Mouse (Mus musculus) limb, embryonic 11.5 days (tissue): Measurements from ENCODE around the gene Lif. TPM values are rescaled to one million over a fixed set of nuclear protein-coding genes. Genes with fewer than 3 reads are reported as not detected.

ENCODE experiments used
- ATAC-seq: fragments of 200-750 bp; cut with Nextera tagmentation; 2 replicates; pipeline ENCODE4 v1.8.0; 2017; ENCODE audit warnings: low read depth; ENCODE audit not compliant: insufficient number of reproducible peaks, low FRiP score, low TSS enrichment
- DNase-seq: peaks from one replicate; pipeline ENCODE4 v3.0.0-alpha.2; 2015; ENCODE audit warnings: low spot score
- H3K27ac ChIP-seq: fragments of 300-500 bp; sonication (generic); replicated peaks from 2 replicates; pipeline ENCODE4 v1.5.1; 2014; ENCODE audit warnings: low read depth, mild to moderate bottlenecking, low read length
- H3K27me3 ChIP-seq: fragments of 300-500 bp; sonication (generic); 2 replicates; pipeline ENCODE4 v1.6.1; 2014; ENCODE audit warnings: mild to moderate bottlenecking, low read length, mixed read lengths; ENCODE audit not compliant: control insufficient read depth, insufficient read depth
- H3K36me3 ChIP-seq: fragments of 300-500 bp; sonication (generic); 2 replicates; pipeline ENCODE4 v1.6.1; 2014; ENCODE audit warnings: mild to moderate bottlenecking, low read length, moderate library complexity, mixed read lengths; ENCODE audit not compliant: control insufficient read depth, insufficient read depth
- H3K4me1 ChIP-seq: fragments of 300-500 bp; sonication (generic); 2 replicates; pipeline ENCODE4 v1.6.1; 2014; ENCODE audit warnings: low read length, mixed read lengths; ENCODE audit not compliant: control insufficient read depth, insufficient read depth
- H3K4me2 ChIP-seq: fragments of 300-500 bp; sonication (generic); 2 replicates; pipeline ENCODE4 v1.6.1; 2014; ENCODE audit warnings: low read depth, mild to moderate bottlenecking, moderate library complexity; ENCODE audit not compliant: severe bottlenecking
- H3K4me3 ChIP-seq: fragments of 300-500 bp; sonication (generic); 2 replicates; pipeline ENCODE4 v1.5.1; 2014; ENCODE audit warnings: low read depth, low read length
- H3K9ac ChIP-seq: fragments of 300-500 bp; sonication (generic); 2 replicates; pipeline ENCODE4 v1.6.1; 2014; ENCODE audit warnings: mild to moderate bottlenecking, low read length
- H3K9me3 ChIP-seq: fragments of 300-500 bp; sonication (generic); 2 replicates; pipeline ENCODE4 v1.6.1; 2016; ENCODE audit warnings: low read length; ENCODE audit not compliant: control insufficient read depth
- whole genome bisulfite sequencing: fragments of 180-500 bp; shearing (Covaris S2); extraction: QIAGEN DNeasy Blood & Tissue Kit; methylation state at CpG from one replicate; pipeline ENCODE4 v1.1.7; 2014; 5-methylcytosine and 5-hydroxymethylcytosine counted together
- polyA plus RNA-seq: library from polyadenylated mRNA; unstranded; fragments of >200 nt; fragmentation: Nextera tagmentation; extraction: Ambion mirVana; gene quantifications from 2 replicates; pipeline ENCODE4 v1.2.1, GENCODE M21; 2014

The Lif gene
- polyA plus RNA-seq, 1 experiment from 2014 or later = 0.05 TPM

- 92% methylated on average over 21 of the region's 21 CpGs for WGBS
- DNase-seq (no peak), ATAC-seq (no peak)
- no peaks in the 10 kb centered on the region for H3K9me3 ChIP-seq
- H3K27me3 ChIP-seq = no peaks in the 10 kb centered on the region
- H3K4me1 ChIP-seq = no peaks in the 10 kb centered on the region
- H3K4me3 ChIP-seq = no peak overlapping the region
- no peak overlapping the region for H3K27ac ChIP-seq
- no peak overlapping the region for H3K4me2 ChIP-seq
- no peak overlapping the region for H3K9ac ChIP-seq
- H3K36me3 ChIP-seq = no peaks in the 10 kb centered on the region
Measured at GRCm38 (mm10) chr11:4236546-4237067, 20.8 kb upstream of the Lif start.

- no peaks in the 10 kb centered on the region for H3K9me3 ChIP-seq
Measured at GRCm38 (mm10) chr11:4237389-4237912, 19.9 kb upstream of the Lif start.

GRCm38 (mm10) chr11:4238167-4238566 is 19.2 kb upstream of the Lif start:
- 87% methylated on average over 6 of the region's 6 CpGs for WGBS
- no peak overlapping the region for H3K4me3 ChIP-seq
- no peak overlapping the region for H3K9ac ChIP-seq
- DNase-seq = no peak
- H3K9me3 ChIP-seq = no peaks in the 10 kb centered on the region
- H3K4me1 ChIP-seq = no peaks in the 10 kb centered on the region
- no peaks in the 10 kb centered on the region for H3K36me3 ChIP-seq
- H3K4me2 ChIP-seq = no peak overlapping the region
- no peak overlapping the region for H3K27ac ChIP-seq
- ATAC-seq = no peak
- H3K27me3 ChIP-seq = no peaks in the 10 kb centered on the region

More at GRCm38 (mm10) chr11:4237389-4237912, 19.9 kb upstream of the Lif start:
- H3K36me3 ChIP-seq = no peaks in the 10 kb centered on the region
- no peak overlapping the region for H3K9ac ChIP-seq
- DNase-seq (no peak), ATAC-seq (no peak)
- no peak overlapping the region for H3K4me2 ChIP-seq
- no peaks in the 10 kb centered on the region for H3K27me3 ChIP-seq
- H3K4me1 ChIP-seq = no peaks in the 10 kb centered on the region
- 80% methylated on average over 18 of the region's 18 CpGs for WGBS
- H3K4me3 ChIP-seq = no peak overlapping the region
- H3K27ac ChIP-seq = no peak overlapping the region

GRCm38 (mm10) chr11:4239691-4240090 is 17.7 kb upstream of the Lif start:
- no peak overlapping the region for H3K4me2 ChIP-seq
- DNase-seq = no peak
- no peak overlapping the region for H3K27ac ChIP-seq
- H3K27me3 ChIP-seq = no peaks in the 10 kb centered on the region
- no peaks in the 10 kb centered on the region for H3K4me1 ChIP-seq
- H3K36me3 ChIP-seq = no peaks in the 10 kb centered on the region
- no peak for ATAC-seq
- H3K4me3 ChIP-seq = no peak overlapping the region
- H3K9me3 ChIP-seq = no peaks in the 10 kb centered on the region
- WGBS = 91% methylated on average over 23 of the region's 23 CpGs
- no peak overlapping the region for H3K9ac ChIP-seq

- no peaks in the 10 kb centered on the region for H3K27me3 ChIP-seq
- H3K27ac ChIP-seq = no peak overlapping the region
- ATAC-seq = no peak
- no peaks in the 10 kb centered on the region for H3K36me3 ChIP-seq
- no peaks in the 10 kb centered on the region for H3K9me3 ChIP-seq
- no peak for DNase-seq
- no peak overlapping the region for H3K4me3 ChIP-seq
- no peak overlapping the region for H3K4me2 ChIP-seq
- no peak overlapping the region for H3K9ac ChIP-seq
- H3K4me1 ChIP-seq = no peaks in the 10 kb centered on the region
- WGBS = 80% methylated on average over 7 of the region's 7 CpGs
Measured at GRCm38 (mm10) chr11:4240151-4240550, 17.2 kb upstream of the Lif start.

- Histone ChIP-seq H3K36me3 (no peaks in the 10 kb centered on the region), H3K9ac (no peak overlapping the region), H3K4me3 (no peak overlapping the region), H3K9me3 (no peaks in the 10 kb centered on the region), H3K4me2 (no peak overlapping the region), H3K4me1 (no peaks in the 10 kb centered on the region), H3K27ac (no peak overlapping the region), H3K27me3 (no peaks in the 10 kb centered on the region)
- ATAC-seq (no peak), DNase-seq (no peak)
- WGBS = 75% methylated on average over 4 of the region's 4 CpGs
Measured at GRCm38 (mm10) chr11:4241180-4241579, 16.2 kb upstream of the Lif start.

- Histone ChIP-seq H3K4me1 (0 out of 2 replicates have a peak, but pooled peaks cover 2% of the 10 kb centered on the region), H3K9me3 (no peaks in the 10 kb centered on the region)
- 63% methylated on average over 6 of the region's 6 CpGs for WGBS
Measured at GRCm38 (mm10) chr11:4246126-4246525, 11.2 kb upstream of the Lif start.

GRCm38 (mm10) chr11:4246623-4247022 is 10.7 kb upstream of the Lif start:
- Histone ChIP-seq H3K36me3 (no peaks in the 10 kb centered on the region), H3K9ac (no peak overlapping the region), H3K27me3 (no peaks in the 10 kb centered on the region), H3K4me2 (no peak overlapping the region), H3K4me1 (0 out of 2 replicates have a peak, but pooled peaks cover 2% of the 10 kb centered on the region), H3K4me3 (no peak overlapping the region), H3K27ac (no peak overlapping the region), H3K9me3 (no peaks in the 10 kb centered on the region)
- DNase-seq (no peak), ATAC-seq (no peak)
- WGBS = 68% methylated on average over 4 of the region's 4 CpGs

More at GRCm38 (mm10) chr11:4246126-4246525, 11.2 kb upstream of the Lif start:
- Histone ChIP-seq H3K4me3 (no peak overlapping the region), H3K27ac (no peak overlapping the region), H3K4me2 (no peak overlapping the region), H3K9ac (no peak overlapping the region), H3K27me3 (no peaks in the 10 kb centered on the region), H3K36me3 (no peaks in the 10 kb centered on the region)
- no peak for DNase-seq
- no peak for ATAC-seq
